Comparison of ENCODE assay signal across 8 mouse cellular contexts in the genomic region with DNA sequence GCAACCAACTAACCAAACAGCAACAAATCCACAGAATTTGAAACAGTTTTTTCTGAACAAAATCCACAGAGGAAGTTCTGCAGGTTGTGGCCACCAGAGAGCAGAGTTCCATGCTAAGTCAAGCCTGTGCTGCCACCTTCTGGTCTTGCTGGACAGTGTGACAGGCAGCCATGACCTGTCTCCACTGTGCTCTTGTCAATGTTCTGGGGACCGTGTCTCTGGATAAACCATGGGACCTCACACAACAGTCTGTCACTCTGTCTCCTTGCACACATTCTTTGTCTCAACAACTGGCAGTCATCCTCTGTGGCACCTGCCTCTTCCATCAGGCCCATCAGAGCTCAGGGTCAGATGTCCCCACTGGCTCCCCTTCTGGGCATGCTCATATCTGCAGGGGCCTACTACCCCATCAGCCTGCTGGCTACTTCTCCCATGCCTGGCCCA. TPM values are rescaled to one million over a fixed set of nuclear protein-coding genes. Genes with fewer than 3 reads are reported as not detected.
DNase-seq lines count a peak whose midpoint lies in the region; ATAC-seq lines count a peak whose summit lies in the region.

No protein-coding gene starts in this region.

- peak; percentile 67 to 81 for DNase-seq in CD8-positive naive resting alpha-beta T cell, adult 2 months (ENCODE audit: low read depth in 2 of 2, low spot score in 2 of 2)
- peak; percentile 79 to 89 for DNase-seq in adrenal gland, postnatal 36 days
- DNase-seq in heart, postnatal 10 days: peak; percentile 80 to 89
- DNase-seq in layer of hippocampus, adult 11-12 months (ENCODE audit: low spot score): peak; percentile 83
- DNase-seq in lung, adult 18-20 months: peak; percentile 70 to 82
- DNase-seq in ovary, postnatal 36 days (ENCODE audit: low spot score): peak; percentile 76
- DNase-seq in thymus, postnatal 14 days: peak; percentile 83

- ATAC-seq in erythroblast, adult 5-6 weeks (replicated peaks; ENCODE audit: low FRiP score, poor library complexity, severe bottlenecking): peak; percentile 78

- intact Hi-C loops in heart, postnatal 10 days (cut with DNase I): loop anchor here (1.0 to 5.0 kb wide), 4 partner anchors 83 to 188 kb away; a partner anchor contains a TSS

RNA-seq across cellular contexts. Expression of a gene that starts 27.2 kb away (rescaled TPM):
- 10 to 100 TPM; 10.6 to 22.0 TPM for total RNA-seq in adrenal gland, postnatal 36 days (2021)
- total RNA-seq in erythroblast, adult 5-6 weeks (2015; ENCODE audit: low replicate concordance): 2.3 and 5.2 TPM in 2 replicates
- total RNA-seq in erythroblast, adult 5-6 weeks (2017; ENCODE audit: low replicate concordance): 4.4 and 6.0 TPM in 2 replicates
- 1 to 10 TPM; 1.7 to 1.8 TPM for total RNA-seq in heart, postnatal 10 days (2021)

RNA-seq across cellular contexts. Expression of a gene that starts 42.8 kb away (rescaled TPM):
- 1 to 10 TPM in 1 of 2 experiments, under 1 TPM in 1; 0.89 to 2.1 TPM for total RNA-seq in adrenal gland, postnatal 36 days (2021)
- 5.2 and 11.7 TPM in 2 replicates for total RNA-seq in erythroblast, adult 5-6 weeks (2015; ENCODE audit: low replicate concordance)
- 5.6 and 7.1 TPM in 2 replicates for total RNA-seq in erythroblast, adult 5-6 weeks (2017; ENCODE audit: low replicate concordance)
- 1 to 10 TPM; 4.0 to 4.4 TPM for total RNA-seq in heart, postnatal 10 days (2021)

Comparison
In these comparisons a context has a peak if more than half of its experiments do, and no peak if none do; other contexts are left out.
1. Peak in every context shown above with its lines: DNase-seq and ATAC-seq.